Mouse (Mus musculus) kidney, postnatal 14 days (tissue): ENCODE measurements around the gene Hoxd10.

ENCODE experiments used
- DNase-seq: peaks from one replicate; pipeline ENCODE4 v3.0.0; 2022; ENCODE audit warnings: mixed read lengths

The Hoxd10 gene

DNA sequence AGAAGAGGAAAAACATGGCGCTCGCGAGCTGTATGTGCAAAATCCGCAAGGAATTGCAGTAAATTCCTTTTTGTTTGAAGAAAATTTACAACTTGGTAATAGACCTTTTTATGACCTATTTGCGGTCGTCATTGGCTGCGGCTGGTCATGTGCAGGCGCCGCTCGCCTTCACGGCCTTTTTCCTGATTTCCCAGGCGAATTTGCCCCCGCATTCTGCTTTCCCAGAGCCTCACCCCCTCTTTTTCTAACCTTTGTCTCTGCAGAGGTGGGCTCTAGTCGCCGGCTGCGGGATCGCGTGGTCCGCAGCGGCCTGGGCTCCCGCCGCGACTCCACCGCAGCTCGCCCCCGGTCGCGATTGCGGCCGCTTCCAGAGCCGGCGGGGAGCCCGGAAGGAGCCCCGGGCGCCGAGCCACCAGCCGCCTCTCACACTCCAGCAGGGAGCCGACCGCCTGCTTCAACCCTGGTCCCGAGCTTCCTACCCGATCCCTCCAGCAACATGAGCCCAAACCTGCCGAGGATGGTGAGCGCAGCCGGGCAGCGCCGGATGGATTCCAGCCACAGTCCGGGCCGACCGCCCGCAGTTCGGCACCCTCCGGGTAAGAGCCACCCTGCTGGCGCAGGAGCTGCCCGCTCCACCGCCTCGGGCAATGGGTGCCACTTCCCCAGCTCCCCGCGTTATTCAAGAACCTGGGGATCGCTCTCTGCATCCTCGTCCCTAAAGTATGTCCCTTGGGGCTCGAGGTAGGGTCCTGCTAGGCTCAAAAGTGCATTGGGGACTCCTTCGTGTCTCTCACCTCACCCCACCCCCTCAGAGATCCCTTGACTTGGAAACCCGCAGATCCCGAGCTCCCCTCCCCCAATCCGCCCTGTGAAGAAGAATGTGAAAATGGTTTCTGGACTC lies 20.2 kb downstream of the Hoxd10 start, which contains the start of the genes Hoxd3 and Hoxd4:
TSS of gene Hoxd3 (plus strand) at position 207 of the 901 bp plus-strand sequence.
TSS of gene Hoxd4 (plus strand) at position 209 of the 901 bp plus-strand sequence.
- peak; percentile 84 for DNase-seq

DNA sequence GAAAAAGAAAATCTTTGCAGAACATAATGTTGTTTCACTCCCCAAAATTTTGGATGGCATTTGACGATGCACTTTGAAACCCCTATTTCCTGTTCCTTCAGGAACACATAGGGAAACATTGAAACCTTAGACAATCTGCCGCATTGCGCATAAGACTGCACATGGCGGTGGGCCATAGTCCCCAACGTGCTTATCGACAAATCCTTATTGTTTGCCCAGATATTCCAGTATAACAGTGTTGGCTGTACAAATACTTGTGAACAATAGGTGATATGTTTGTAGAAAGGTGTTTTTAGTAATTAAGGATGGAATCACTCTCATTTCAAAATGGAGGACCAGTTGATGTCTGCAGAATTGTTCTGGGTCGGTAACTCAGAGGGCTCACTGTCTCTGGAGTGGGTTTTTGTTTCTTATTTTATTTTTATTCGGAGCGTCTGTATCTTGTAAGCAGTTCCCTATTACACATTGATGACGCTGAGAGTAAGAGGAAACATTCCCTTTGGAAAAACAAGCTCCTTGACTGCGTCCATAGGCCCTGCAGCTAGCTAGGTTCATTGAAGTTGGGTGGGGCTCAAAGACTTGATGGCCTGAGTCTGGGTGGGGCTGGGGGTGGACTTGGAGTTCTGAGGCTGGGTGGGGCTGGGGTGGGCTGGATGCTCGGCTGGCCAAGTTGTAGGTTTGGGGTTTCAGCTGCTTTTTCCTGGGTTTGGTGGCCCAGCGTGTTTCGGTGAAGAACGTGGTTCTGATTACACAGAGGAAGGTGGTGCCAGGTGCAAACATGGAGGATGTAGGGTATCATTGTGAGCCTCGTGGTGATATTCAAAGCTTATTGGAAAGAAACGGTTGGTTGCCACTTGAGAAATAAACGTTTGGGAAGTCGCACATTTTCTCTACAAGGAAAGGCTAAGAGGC lies 21.8 kb downstream of the Hoxd10 start:
- DNase-seq = no peak

DNA sequence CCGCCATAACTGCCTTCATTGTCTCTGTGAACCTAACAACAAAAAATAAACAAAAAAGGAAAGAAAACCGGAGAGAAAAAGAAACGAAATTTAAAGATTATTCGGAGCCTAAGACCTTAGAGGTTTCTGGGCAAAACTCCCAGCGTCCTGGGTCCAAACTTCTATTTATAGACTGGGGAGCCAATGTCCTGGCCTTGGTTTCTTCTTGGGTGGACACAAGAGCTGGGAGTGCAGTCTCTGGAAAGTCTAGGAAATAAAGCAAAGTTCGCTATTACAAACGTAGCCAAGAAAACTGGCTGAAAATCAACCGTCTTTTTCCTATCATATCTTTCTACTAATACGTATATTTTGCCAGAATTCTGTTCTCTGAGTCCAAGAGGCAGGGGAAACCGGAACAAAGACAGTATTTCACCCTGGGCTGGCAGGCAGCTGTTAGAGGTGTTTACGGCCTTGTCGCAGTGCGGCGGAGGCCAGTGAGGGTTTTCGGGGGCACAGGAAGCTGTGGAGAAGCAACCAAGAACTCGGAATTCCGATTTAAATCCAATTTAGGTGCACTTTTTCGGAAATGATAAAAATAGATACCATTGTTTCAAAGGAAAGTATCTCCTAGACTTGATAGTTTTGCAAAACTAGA lies 22.5 kb downstream of the Hoxd10 start:
- DNase-seq = no peak

DNA sequence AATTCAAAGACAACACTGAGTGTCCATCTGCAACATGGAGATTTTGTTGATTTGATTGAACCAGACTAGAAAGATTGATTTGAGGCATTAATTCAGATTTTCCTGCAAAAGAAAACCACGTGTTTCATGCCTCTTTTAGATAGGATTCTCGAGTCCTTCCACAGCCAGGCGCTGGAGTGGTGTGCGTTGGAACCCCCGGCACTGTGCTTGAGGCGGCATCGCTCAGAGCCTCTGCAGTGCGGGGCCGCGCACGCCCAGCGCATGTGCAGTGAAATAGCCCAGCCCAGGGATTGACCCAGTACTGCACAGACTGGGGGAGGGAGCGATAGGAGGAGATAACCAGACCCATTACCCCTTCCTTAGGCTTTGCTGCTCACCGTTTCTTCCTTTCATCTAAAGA lies 23.2 kb downstream of the Hoxd10 start:
- peak; percentile 72 for DNase-seq

DNA sequence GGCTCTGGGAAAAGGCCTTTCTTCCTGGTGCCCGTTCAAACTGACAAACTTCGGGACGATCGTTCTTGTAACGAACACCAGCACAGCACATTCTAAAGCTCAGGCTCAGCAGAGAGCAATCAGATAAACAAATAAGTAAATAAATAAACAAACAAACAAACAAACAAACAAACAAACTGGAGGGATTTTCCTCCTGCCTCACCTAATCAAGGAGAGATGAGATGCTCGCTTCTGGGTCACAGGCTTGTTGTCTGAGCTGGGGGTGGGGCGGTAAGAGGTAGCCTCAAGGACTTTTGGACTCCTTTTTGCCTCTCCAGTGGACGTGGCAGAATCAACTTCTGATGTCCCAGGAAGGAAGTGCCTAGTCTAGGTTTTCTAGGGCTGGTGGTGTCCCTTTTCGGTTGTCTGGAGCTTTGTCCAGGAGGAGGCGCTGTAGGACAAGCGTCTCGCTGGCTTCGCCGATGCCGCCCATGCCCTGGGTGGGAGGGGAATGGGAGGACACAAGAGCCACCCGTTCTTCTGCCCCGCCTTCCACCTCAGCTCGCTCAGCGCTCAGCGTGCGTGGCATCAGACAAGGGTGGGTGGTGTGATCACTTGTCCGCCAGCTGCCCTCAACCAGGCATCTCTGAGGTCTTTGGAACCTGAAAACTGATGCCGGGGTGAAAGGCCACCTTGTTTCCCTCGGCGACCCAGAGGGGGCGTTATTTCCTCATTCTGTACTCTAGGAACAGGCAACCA lies 23.9 kb downstream of the Hoxd10 start:
- peak; percentile 94 for DNase-seq

DNA sequence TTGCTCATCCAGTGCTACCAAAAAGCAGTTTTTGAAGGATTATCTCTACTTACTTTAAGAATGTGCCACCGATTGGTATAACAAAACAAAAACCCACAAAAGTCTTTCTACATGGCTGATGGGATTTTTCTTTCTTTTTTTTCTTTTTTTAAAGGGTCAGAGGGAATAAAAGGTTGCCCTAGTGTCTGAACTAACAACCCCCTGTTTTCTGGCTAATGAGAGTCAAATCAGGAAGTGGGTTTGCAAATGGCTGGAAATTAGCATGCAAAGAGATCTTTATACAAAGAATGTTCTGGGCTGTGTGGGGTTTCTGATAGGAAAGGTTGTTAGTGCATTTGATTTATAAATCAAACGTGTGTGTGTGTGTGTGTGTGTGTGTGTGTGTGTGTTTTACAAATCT lies 28.7 kb downstream of the Hoxd10 start:
- no peak for DNase-seq

DNA sequence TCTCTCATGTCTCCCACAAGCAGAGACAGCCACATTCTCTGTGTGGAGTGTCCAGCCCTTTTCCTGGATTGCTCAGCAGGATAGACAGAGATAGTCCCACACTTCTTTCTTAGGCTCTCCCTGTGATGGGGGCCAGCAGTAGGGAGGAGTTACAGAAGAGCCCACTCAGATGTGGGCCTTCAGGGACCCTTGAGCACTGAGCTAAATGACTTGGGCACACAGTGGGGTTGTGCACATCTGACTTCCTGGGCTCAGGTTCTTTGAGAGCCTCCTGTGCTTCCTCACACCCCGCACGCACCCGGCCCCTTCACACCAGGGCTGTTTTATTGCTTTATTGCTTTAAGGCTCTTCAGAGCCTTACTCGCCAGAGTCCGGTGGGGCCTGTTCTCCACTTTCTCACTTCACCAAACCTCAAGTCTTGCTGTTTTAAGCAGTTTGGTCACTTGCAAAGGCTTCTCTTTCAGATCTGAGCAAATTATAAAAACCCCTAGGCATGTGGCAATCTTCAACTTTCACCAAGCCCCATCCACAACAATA lies 29.3 kb downstream of the Hoxd10 start:
- DNase-seq = no peak

DNA sequence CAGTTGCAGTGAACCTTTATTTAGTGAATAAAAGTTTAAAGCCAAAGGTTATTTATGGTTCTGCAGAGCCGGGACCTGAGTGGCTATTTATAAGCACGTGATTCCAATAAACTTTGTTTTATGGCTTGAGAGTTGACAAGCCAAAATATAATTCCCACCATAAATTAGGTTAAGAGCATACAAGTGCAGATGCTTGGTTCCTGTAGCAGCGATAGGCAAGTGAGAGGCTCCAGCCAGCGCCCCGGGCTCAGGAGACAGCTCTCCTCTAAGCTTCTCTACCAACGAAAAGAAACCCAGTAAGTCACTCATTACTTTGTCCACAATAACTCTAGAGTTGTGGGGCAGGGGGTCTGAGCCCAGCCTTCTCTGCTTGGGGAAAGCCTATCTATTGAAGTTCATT lies 30.2 kb downstream of the Hoxd10 start:
- peak; percentile 44 for DNase-seq

DNA sequence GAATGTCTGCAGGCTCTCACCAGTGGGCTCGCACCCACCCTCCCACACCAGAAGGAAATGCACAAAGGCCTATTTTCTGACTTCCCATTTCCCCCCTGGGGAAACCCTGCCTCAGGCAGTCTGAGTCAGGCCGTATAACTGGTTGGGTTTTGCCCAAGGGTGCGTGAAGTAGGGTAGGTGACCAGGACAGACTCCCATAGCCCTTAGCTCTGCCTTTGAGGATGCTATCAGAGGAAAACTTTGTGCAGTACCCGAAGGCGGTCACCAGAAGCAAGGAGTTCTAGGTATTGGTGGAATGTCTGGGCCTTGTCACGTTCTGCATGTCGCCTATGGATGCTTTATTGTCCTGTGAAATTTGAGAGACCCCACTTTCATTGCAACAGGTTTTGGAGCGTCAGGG lies 31.2 kb downstream of the Hoxd10 start:
- DNase-seq = no peak

DNA sequence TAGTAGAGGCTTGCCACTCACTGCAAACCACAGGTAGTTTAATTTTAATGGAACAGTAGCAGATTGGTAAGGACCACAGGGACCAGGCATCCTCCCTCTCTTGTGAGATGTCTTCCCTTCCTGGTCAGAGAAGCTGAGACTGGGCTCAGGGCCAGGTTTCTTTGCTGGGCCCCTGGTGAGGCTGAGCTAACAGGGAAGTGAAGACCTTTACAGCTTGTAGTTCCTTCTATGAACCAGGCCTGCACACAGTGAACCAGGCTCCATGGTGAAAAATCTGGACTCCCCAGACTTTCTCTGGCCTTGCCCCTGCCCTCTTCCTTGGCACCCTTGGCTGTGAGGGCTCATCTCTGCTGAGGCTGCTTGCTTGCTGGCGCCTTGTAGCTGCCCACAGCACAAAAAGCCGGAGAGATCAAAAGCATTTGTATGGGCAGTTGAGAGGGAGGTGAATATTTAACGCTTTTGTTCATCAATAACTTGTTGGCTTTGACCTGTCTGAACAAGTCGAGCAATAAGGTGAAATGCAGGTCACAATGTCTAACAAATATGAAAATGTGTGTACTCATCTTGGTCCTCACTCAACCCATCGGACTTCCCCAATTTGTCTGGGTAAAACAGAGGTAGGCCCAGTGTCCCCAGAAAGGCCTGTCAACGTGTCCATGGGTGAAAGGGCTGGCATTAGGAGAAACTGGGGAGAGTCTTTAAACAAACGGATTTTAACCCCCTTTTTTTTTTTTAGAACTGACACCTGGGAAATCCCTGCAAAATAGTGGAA lies 32.7 kb downstream of the Hoxd10 start:
- DNase-seq = peak; percentile 64

DNA sequence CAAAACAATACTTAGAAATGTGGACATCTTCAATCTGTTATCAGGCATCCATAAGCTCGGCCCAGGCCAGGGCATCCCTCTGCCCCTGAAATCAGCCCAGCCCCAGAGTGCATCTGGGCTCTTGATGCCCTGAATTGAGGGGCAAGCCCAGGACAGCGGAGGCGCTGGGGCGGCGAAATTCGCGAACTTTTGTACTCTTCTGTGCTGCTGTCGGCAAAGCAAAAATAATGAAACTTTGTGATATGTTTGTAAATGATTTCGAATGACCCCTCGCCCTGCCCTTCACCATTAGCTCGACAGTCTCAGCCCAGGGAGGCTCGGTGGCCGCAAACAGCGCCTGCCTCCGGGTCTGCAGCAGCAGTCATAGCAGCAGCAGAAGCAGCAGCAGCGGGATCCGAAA lies 33.4 kb downstream of the Hoxd10 start:
- DNase-seq = no peak

DNA sequence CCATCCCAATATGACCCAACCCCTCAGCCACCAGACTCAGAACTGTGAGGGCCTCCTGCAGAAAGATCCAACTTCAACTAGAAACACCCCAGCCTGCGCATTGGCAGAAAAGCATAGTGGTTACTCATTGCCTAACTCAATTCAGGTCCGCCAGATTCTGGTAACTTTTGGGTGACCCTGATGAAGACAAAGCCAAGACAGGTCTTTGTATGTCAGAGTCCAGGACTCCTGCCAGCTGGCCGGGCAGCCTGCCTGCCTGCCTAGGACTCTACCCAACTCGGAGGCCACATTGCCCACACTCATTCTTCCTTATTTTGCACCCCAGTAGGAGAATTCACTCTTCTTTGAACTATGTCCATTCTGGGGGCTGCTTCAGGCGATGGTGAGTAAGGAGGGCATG lies 34.8 kb downstream of the Hoxd10 start, which contains the start of gene Gm28230:
TSS of gene Gm28230 (plus strand) at position 178 of the 400 bp plus-strand sequence.
- peak; percentile 51 for DNase-seq

DNA sequence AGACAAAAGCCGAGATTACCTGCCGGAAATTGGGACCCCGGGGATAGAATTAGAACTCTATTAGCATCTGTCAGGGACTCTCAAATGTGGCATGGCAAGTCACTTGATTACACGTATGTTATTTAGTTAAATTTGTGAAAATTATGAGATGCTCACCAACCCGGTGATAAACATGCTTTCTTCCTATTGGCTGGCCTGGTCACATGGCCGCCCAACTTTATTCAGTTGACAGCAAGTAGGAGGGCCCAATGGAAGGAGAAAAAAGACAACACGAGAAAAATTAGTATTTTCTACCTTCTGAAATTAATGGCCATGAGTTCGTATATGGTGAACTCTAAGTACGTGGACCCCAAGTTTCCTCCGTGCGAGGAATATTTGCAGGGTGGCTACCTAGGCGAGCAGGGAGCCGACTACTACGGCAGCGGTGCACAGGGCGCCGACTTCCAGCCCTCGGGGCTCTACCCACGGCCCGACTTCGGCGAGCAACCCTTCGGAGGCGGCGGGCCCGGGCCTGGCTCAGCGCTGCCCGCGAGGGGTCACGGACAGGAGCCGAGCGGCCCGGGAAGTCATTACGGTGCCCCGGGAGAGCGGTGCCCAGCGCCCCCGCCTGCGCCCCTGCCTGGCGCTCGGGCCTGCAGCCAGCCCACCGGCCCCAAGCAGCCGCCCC lies 35.4 kb downstream of the Hoxd10 start:
- DNase-seq = peak; percentile 35

DNA sequence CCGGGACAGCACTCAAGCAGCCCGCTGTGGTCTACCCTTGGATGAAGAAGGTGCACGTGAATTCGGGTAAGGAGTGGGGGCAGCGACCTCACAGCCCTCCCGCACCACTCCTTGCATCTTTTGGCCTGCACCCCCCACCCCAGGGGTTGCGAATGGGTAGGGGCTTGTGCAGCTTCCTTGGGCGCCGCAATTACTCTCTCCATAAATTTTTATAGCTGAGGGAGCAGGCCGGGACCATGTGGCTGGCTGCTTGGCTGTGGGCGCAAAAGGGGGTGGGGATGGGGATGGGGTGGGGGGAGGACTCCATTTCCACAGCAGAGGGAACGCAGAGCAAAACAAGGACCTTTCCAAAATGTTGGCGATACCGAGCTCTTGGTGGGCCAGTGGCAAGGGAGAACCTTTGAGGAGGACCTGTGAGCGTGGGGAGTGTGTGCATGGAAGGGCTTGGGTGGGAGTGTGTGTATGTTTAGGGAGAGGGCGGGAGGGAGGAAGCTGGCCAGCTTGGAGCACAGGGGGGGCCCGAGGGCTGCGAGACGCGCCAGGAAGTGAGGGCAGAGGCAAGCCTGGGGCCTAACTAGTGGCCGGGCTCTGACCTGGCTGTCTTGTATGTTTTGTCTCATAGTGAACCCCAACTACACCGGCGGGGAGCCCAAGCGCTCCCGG lies 36.0 kb downstream of the Hoxd10 start:
- DNase-seq = peak; percentile 26

DNA sequence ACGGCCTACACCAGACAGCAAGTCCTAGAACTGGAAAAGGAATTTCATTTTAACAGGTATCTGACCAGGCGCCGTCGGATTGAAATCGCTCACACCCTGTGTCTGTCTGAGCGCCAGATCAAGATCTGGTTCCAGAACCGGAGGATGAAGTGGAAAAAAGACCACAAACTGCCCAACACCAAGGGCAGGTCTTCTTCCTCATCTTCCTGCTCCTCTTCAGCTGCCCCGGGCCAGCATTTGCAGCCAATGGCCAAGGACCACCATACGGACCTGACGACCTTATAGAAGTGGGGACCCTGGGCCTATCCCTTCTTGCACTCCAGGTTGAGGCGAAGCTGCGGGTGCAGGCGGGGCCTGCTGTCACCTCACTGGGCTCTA lies 36.6 kb downstream of the Hoxd10 start:
- no peak for DNase-seq

DNA sequence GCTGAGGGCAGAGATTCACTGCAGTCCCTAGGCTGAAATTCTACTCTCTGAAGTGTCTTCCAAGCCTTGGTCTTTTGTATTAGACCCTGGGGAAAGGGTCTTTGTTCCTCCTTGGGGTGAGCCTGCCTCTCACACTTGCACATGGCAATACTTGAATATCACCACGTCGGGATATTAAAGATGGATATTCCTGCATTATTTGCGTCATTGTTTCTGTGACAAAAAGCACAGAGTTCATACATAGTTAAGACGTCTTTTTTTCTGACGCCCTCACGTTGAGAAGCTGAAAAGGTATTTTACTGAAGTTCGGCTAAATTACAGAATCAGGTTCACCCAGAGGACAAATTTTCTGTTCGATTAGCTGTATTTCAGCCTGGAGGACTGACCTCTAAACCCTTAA lies 38.6 kb downstream of the Hoxd10 start:
- no peak for DNase-seq

DNA sequence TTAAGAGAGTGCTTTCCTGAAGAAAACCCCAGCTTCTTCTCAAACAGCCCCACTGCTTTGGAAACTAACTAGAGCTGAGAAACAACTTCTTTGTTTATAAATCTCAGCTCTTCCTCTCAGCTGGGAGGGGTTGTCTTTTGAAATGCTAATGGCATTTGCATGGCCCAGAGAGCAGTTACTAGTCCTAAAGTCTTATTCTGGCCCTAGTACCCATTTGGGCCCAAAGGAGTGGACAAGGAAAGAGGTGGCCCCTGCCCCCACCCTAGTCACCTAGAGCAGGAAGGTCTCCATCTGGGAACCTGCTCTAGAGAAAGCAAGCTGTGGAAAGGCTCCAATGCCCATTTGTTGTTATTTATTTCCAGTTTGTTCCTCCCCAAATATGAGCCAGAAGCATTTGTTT lies 39.3 kb downstream of the Hoxd10 start:
- no peak for DNase-seq

DNA sequence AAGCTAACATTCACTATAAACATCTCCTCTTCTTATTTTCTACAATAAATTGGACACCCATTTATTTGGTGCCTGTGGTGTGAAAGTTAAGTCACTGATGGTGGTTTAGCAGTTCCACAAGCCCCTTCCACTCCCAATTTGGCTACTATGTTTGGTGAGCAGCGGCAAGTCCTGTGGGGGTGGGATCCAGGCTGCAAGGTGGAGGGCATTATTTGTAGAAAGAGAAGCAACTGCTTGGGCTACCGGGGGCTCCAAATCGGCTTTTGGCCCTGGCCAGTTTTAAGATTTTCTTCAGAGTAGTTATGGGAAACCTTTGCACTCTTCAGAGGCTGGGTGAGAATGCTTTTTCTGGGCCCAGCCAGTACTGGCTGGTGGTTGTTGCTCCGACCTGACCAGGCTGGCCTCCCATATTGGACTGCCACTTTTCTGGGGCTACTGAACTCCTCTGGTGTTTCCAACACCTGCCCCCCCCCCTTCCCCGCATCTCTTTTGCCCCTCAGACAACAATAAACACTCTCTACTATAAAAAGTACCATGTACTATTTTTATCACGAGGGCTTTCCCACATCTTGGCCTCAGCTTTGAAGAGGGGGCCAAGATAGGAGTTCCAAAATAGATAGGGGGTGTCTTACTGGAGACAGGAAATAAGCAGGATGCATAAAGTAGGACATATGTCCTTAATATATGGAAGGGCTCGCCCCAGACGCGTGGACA lies 40.2 kb downstream of the Hoxd10 start:
- DNase-seq = no peak
